ENCODE assay signal across 17 mouse cellular contexts in genomic region chr2:38483058-38483704, GRCm38 (mm10). TPM values are rescaled to one million over a fixed set of nuclear protein-coding genes. Genes with fewer than 3 reads are reported as not detected.
A peak's percentile ranks its signal among the peaks of the same experiment; 100 is the strongest.
DNase-seq lines count a peak whose midpoint lies in the region; ATAC-seq and TF ChIP-seq lines count a peak whose summit lies in the region.
"Had no signal": no experiment of that assay in that cellular context is flagged by ENCODE, and none has a peak within 500 bp of the region (broad histone marks: within the 10 kb centered on the region; RNA-seq: fewer than 3 reads in every experiment).

No protein-coding gene starts in this region.

- intact Hi-C loops in left cerebral cortex, adult 2 months (cut with DNase I): no loop called here

- 91% methylated on average over 7 of the region's 7 CpGs for WGBS in liver, adult 2 months
- 56% methylated on average over 7 of the region's 7 CpGs for WGBS in liver, embryonic 15.5 days (ENCODE audit: insufficient replicate concordance)
- 94% methylated on average over 7 of the region's 7 CpGs for WGBS in forebrain, postnatal 0 days

- no peaks in the 10 kb centered on the region for H3K36me3 ChIP-seq in liver, adult 2 months (ENCODE audit: control insufficient read depth, insufficient read depth, low read length)
- H3K36me3 ChIP-seq in liver, embryonic 15.5 days (replicated peaks): no peaks in the 10 kb centered on the region
- no peaks in the 10 kb centered on the region for H3K36me3 ChIP-seq in forebrain, postnatal 0 days (ENCODE audit: insufficient read depth)
- H3K36me3 ChIP-seq: hindbrain, embryonic 12.5 days; limb, embryonic 12.5 days had no signal

- no peak for TF ChIP-seq POLR2A in liver, adult 2 months (IDR thresholded peaks at IDR 0.05; ENCODE audit: extremely low read depth, insufficient read depth, low read length)

- no peak overlapping the region for H3K9ac ChIP-seq in liver, adult 2 months (ENCODE audit: low read depth, low read length)
- no peak overlapping the region for H3K9ac ChIP-seq in liver, embryonic 15.5 days
- no peak overlapping the region for H3K9ac ChIP-seq in forebrain, postnatal 0 days
- H3K9ac ChIP-seq: hindbrain, embryonic 12.5 days; limb, embryonic 12.5 days had no signal

- H3K27ac ChIP-seq in liver, adult 2 months (replicated peaks; ENCODE audit: insufficient read depth, low read depth, low read length): 0 out of 2 replicates have a peak overlapping the region, but pooled peaks have one; percentile 9
- H3K27ac ChIP-seq in brown adipose tissue, adult 24 weeks (replicated peaks; ENCODE audit: low read depth, low read length): peak overlapping the region; percentile 70
- H3K27ac ChIP-seq in liver, embryonic 15.5 days (replicated peaks): peak overlapping the region; percentile 75
- no peak overlapping the region for H3K27ac ChIP-seq in left cerebral cortex, adult 2 months
- no peak overlapping the region for H3K27ac ChIP-seq in forebrain, postnatal 0 days (ENCODE audit: low read depth, low read length)
- H3K27ac ChIP-seq: hindbrain, embryonic 12.5 days; limb, embryonic 12.5 days had no signal

- peak; percentile 34 for DNase-seq in liver, adult 2 months (ENCODE audit: extremely low read depth, low read depth, low spot score)
- DNase-seq in liver: no peak
- no peak for DNase-seq in urinary bladder, postnatal 36 days (ENCODE audit: low spot score in 2 of 2)
- DNase-seq in left cerebral cortex, adult 2 months (ENCODE audit: extremely low spot score in 1 of 2, low spot score in 2 of 2): no peak
- no peak for DNase-seq in forebrain, postnatal 0 days
- DNase-seq: cerebellum, adult 9-10 months; kidney, postnatal 14 days; thymus, postnatal 14 days had no signal

- no peak overlapping the region for H3K4me2 ChIP-seq in liver, embryonic 15.5 days
- no peak overlapping the region for H3K4me2 ChIP-seq in forebrain, postnatal 0 days (ENCODE audit: low read depth)
- H3K4me2 ChIP-seq: hindbrain, embryonic 12.5 days; limb, embryonic 12.5 days had no signal

- no peak overlapping the region for H3K4me3 ChIP-seq in liver, adult 2 months (ENCODE audit: insufficient read depth, low read depth, low read length)
- no peak overlapping the region for H3K4me3 ChIP-seq in brown adipose tissue, adult 24 weeks (ENCODE audit: insufficient read depth, low read depth, low read length)
- no peak overlapping the region for H3K4me3 ChIP-seq in liver, embryonic 15.5 days (replicated peaks)
- H3K4me3 ChIP-seq in left cerebral cortex, adult 2 months: no peak overlapping the region
- H3K4me3 ChIP-seq in forebrain, postnatal 0 days (ENCODE audit: low read depth, low read length): no peak overlapping the region
- H3K4me3 ChIP-seq: erythroblast, embryonic 14.5 days; hindbrain, embryonic 12.5 days; limb, embryonic 12.5 days; myocyte had no signal

- no peaks in the 10 kb centered on the region for H3K27me3 ChIP-seq in liver, adult 2 months (ENCODE audit: control insufficient read depth, insufficient read depth, low read length)
- H3K27me3 ChIP-seq in liver, embryonic 15.5 days: no peaks in the 10 kb centered on the region
- no peaks in the 10 kb centered on the region for H3K27me3 ChIP-seq in forebrain, postnatal 0 days (ENCODE audit: insufficient read depth, low read length)
- H3K27me3 ChIP-seq: hindbrain, embryonic 12.5 days; limb, embryonic 12.5 days; Patski had no signal

- H3K79me2 ChIP-seq in liver, adult 2 months (ENCODE audit: control insufficient read depth, insufficient read depth, low read length): no peaks in the 10 kb centered on the region

- no peaks in the 10 kb centered on the region for H3K9me3 ChIP-seq in liver, embryonic 15.5 days (replicated peaks)
- no peaks in the 10 kb centered on the region for H3K9me3 ChIP-seq in forebrain, postnatal 0 days (ENCODE audit: low read length)
- H3K9me3 ChIP-seq: hindbrain, embryonic 12.5 days; limb, embryonic 12.5 days had no signal

- no peak for TF ChIP-seq CTCF in liver, adult 2 months (IDR thresholded peaks at IDR 0.05; ENCODE audit: low read depth, low read length)
- no peak for TF ChIP-seq CTCF in left cerebral cortex, adult 2 months (IDR thresholded peaks at IDR 0.05)
- TF ChIP-seq CTCF in forebrain, postnatal 0 days (IDR thresholded peaks at IDR 0.05; ENCODE audit: low read depth): no peak

- no peak for ATAC-seq in liver, embryonic 15.5 days (ENCODE audit: insufficient read depth)
- peak; percentile 79 for ATAC-seq in neutrophil, adult 5-6 weeks (ENCODE audit: extremely low read depth, insufficient number of reproducible peaks, low FRiP score, poor library complexity, severe bottlenecking)
- ATAC-seq in forebrain, postnatal 0 days: no peak
- ATAC-seq: intestine, postnatal 0 days; Patski had no signal

- peaks cover 18% of the 10 kb centered on the region for H3K4me1 ChIP-seq in liver, adult 2 months (ENCODE audit: control insufficient read depth, insufficient read depth, low read length)
- H3K4me1 ChIP-seq in brown adipose tissue, adult 24 weeks (ENCODE audit: control insufficient read depth, insufficient read depth, insufficient read length, low read length): peaks cover 16% of the 10 kb centered on the region
- peaks cover 39% of the 10 kb centered on the region for H3K4me1 ChIP-seq in liver, embryonic 15.5 days (replicated peaks)
- H3K4me1 ChIP-seq in forebrain, postnatal 0 days (ENCODE audit: insufficient read depth): no peaks in the 10 kb centered on the region
- H3K4me1 ChIP-seq: hindbrain, embryonic 12.5 days had no signal

RNA-seq across cellular contexts. Expression of gene Nek6, which starts 28.3 kb away (rescaled TPM):
- 13.6 and 17.1 TPM in 2 replicates for total RNA-seq in liver, adult 2 months (2014; rRNA removed)
- polyA plus RNA-seq in liver, adult 2 months (2012; rRNA removed): 51.0 and 58.8 TPM in 2 replicates
- polyA plus RNA-seq in brown adipose tissue, adult 24 weeks (2012; ENCODE audit: insufficient read depth, insufficient read length, missing spikeins): 8.5 and 15.7 TPM in 2 replicates
- polyA plus RNA-seq in liver, embryonic 15.5 days (2015; fragmentation: Nextera tagmentation; extraction: Ambion mirVana): 36.2 and 37.3 TPM in 2 replicates
- total RNA-seq in neutrophil, adult 5-6 weeks (2017): 4.9 and 7.0 TPM in 2 replicates
- total RNA-seq in left cerebral cortex, adult 2 months (2021): 10 to 100 TPM; 28.2 to 29.4 TPM
- 19.7 and 21.0 TPM in 2 replicates for total RNA-seq in forebrain, postnatal 0 days (2014; rRNA removed)
- 59.6 and 69.3 TPM in 2 replicates for polyA plus RNA-seq in forebrain, postnatal 0 days (2015; fragmentation: Nextera tagmentation; extraction: Ambion mirVana)

Comparison
In these comparisons a context has a peak if more than half of its experiments do, and no peak if none do; other contexts are left out.
1. H3K27ac ChIP-seq: peak in liver, adult 2 months (single experiment), brown adipose tissue, adult 24 weeks (single experiment) and liver, embryonic 15.5 days (single experiment); none in left cerebral cortex, adult 2 months (single experiment) and forebrain, postnatal 0 days (single experiment).